Mouse (Mus musculus): ENCODE data around the gene Acvr1. TPM values are rescaled to one million over a fixed set of nuclear protein-coding genes. Genes with fewer than 3 reads are reported as not detected.

The Acvr1 gene
- polyA plus RNA-seq, 1 experiment from 2014 or later: 5.1 TPM

DNA sequence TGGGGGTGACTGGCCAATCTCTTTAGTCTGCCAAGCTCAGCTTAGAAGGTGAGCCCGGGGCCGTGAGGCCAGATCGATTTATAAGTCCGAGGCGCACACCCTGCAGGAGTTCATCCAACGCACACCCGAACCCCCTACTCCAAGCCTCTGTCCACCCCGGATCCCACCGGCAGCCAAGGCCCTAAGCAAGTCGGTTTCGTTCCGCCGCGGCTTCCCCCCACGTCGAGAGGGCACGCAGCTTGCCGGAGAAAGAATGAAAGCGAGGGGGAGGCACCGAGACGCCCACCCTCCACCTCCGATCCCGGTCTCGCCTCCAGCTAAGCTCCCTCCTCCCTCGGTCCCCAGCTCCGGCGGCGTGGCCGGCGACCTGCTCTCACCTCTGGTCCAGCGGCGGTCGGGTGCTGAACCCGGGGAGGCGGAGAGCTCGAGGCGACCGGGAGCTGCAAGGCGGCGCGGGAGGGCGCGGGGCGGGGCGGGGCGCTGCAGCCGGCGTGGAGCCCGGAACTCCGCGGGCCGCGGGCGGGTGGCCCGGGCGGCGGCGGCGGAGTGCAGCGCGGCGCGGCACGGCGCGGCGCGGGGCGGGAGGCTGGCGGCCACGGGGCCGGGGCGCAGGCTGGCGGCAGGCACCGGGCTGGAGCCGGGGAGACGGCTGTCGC is 419 bp downstream of the Acvr1 start:
- Histone ChIP-seq H3K4me3 (ENCODE audit: low read length) (peak overlapping the region; percentile 95), H3K4me1 (ENCODE audit: control insufficient read depth, insufficient read depth, low read depth, low read length) (peaks cover 30% of the 10 kb centered on the region), H3K27me3 (replicated peaks; ENCODE audit: control insufficient read depth, insufficient read depth, low read length) (no peaks in the 10 kb centered on the region), H3K9ac (ENCODE audit: low read depth, low read length) (peak overlapping the region; percentile 99), H3K4me2 (ENCODE audit: low read length) (peak overlapping the region; percentile 81), H3K36me3 (ENCODE audit: control insufficient read depth, insufficient read depth, low read length) (no peaks in the 10 kb centered on the region), H3K9me3 (ENCODE audit: control insufficient read depth, low read length) (no peaks in the 10 kb centered on the region), H3K27ac (ENCODE audit: low read depth, low read length) (peak overlapping the region; percentile 98)
- ATAC-seq: peak; percentile 67
- WGBS: under 1% methylated on average over 46 of the region's 78 CpGs

DNA sequence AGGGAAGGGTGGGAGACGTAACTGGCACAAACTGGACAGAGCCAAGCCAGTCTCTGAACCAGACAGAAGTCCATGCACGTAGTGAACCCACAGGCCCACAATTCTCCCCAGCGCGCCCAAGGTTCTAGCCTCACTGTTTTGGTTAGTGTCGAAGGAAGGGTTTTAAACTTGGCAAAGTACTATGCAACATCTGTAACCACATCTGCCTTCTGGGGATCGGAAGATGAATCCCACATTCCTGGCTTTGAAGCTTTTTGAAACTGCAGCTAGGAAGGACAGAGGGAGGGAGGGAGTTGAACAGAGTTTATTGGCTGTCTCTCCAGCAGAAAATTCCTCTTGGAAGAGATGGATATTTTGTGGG is 928 bp downstream of the Acvr1 start:
- H3K4me1 ChIP-seq (ENCODE audit: control insufficient read depth, insufficient read depth, low read depth, low read length): peaks cover 30% of the 10 kb centered on the region
- peak overlapping the region; percentile 99 for H3K9ac ChIP-seq (ENCODE audit: low read depth, low read length)
- 3% methylated on average over 6 of the region's 6 CpGs for WGBS
- no peaks in the 10 kb centered on the region for H3K27me3 ChIP-seq (replicated peaks; ENCODE audit: control insufficient read depth, insufficient read depth, low read length)
- no peaks in the 10 kb centered on the region for H3K9me3 ChIP-seq (ENCODE audit: control insufficient read depth, low read length)
- peak overlapping the region; percentile 98 for H3K27ac ChIP-seq (ENCODE audit: low read depth, low read length)
- peak overlapping the region; percentile 81 for H3K4me2 ChIP-seq (ENCODE audit: low read length)
- H3K36me3 ChIP-seq (ENCODE audit: control insufficient read depth, insufficient read depth, low read length): no peaks in the 10 kb centered on the region
- no peak for ATAC-seq
- H3K4me3 ChIP-seq (ENCODE audit: low read length): peak overlapping the region; percentile 95

DNA sequence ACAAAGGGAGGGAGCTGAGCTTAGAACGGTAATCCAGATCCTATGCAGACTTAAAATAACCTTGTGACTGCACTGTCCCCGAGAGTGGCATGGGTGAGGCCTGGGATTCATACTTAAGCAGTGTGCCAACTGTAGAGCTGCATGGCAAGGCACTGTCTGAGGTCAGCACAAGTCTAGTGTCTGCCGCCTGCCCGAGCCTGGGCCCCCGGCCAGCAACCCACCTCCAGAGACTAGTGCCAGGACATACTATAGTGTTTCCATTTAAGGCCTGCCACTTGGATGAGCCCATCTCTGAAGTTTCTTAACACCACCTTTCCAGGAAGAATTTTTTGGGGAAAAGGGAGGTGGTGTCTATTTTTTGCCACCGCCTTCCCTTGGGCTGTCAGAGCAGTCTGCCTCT is 1.7 kb downstream of the Acvr1 start:
- WGBS: 34% methylated on average over 6 of the region's 6 CpGs
- peak overlapping the region; percentile 81 for H3K4me2 ChIP-seq (ENCODE audit: low read length)
- peak overlapping the region; percentile 95 for H3K4me3 ChIP-seq (ENCODE audit: low read length)
- peaks cover 30% of the 10 kb centered on the region for H3K4me1 ChIP-seq (ENCODE audit: control insufficient read depth, insufficient read depth, low read depth, low read length)
- no peaks in the 10 kb centered on the region for H3K27me3 ChIP-seq (replicated peaks; ENCODE audit: control insufficient read depth, insufficient read depth, low read length)
- H3K9ac ChIP-seq (ENCODE audit: low read depth, low read length): peak overlapping the region; percentile 47; the same call in 1 of the 2 replicates
- H3K36me3 ChIP-seq (ENCODE audit: control insufficient read depth, insufficient read depth, low read length): no peaks in the 10 kb centered on the region
- no peak overlapping the region for H3K27ac ChIP-seq (ENCODE audit: low read depth, low read length)
- ATAC-seq: no peak
- H3K9me3 ChIP-seq (ENCODE audit: control insufficient read depth, low read length): no peaks in the 10 kb centered on the region

DNA sequence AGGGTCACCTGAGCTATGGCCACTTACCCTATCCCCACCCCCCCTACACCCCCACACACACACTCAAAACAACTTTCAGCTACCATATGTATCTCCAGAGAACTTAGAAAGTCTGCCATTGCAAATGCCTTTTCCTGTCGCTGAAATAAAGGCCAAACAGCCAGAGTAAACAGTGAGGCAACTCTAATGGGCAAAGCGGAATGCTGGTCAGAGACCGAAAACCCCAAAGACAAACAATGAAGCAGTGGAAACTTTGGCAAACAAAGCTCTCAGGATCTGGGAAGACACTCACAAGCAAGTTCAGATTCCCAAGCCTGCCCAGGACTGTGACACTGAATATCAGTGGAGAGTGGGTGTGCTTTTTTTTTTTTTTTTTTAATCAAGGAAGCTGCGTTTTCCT is 4.8 kb downstream of the Acvr1 start:
- WGBS: 73% methylated on average over 4 of the region's 4 CpGs
- no peak for ATAC-seq
- H3K9ac ChIP-seq (ENCODE audit: low read depth, low read length): no peak overlapping the region
- no peaks in the 10 kb centered on the region for H3K9me3 ChIP-seq (ENCODE audit: control insufficient read depth, low read length)
- H3K4me3 ChIP-seq (ENCODE audit: low read length): no peak overlapping the region
- H3K4me2 ChIP-seq (ENCODE audit: low read length): no peak overlapping the region
- H3K27ac ChIP-seq (ENCODE audit: low read depth, low read length): no peak overlapping the region
- H3K4me1 ChIP-seq (ENCODE audit: control insufficient read depth, insufficient read depth, low read depth, low read length): peaks cover 18% of the 10 kb centered on the region
- no peaks in the 10 kb centered on the region for H3K36me3 ChIP-seq (ENCODE audit: control insufficient read depth, insufficient read depth, low read length)
- H3K27me3 ChIP-seq (replicated peaks; ENCODE audit: control insufficient read depth, insufficient read depth, low read length): no peaks in the 10 kb centered on the region

DNA sequence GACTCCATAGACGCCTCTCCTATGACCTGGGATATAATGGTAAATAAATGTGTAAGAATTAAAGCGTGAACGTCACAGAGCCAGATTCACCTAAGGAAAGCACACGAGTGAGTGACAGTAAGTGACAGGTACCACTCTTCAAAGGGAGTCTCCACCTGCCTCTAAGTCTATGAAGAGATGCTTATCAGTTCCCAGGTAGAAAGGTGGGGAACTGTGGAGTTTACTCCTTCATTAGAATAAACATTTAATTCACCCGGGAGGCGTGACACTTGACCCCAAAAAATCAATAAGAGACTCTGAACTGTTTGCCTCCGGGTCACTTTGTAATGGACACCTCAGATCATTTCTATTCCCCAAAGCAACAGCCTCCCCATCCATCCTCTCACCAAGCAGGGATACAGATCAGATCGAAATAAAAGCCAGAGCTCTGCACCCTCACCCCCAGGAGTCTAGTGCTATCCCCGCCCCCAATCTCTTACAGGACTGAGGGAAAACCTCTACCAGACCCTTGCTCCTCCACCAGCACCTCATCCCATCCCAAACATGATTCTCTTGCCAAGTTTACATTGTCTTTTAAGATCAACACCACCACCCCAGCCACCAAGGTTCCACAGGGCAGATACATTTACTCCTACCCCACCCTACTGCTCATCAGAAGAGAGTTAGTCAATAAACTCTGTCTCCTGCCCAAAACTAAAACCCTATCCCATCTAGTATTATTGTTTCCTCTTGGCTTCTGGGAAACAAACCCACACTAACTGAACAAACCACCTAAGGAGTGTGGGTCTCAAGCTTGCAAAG is 9.7 kb downstream of the Acvr1 start:
- no peak overlapping the region for H3K4me3 ChIP-seq (ENCODE audit: low read length)
- no peak overlapping the region for H3K4me2 ChIP-seq (ENCODE audit: low read length)
- ATAC-seq: no peak
- H3K27ac ChIP-seq (ENCODE audit: low read depth, low read length): no peak overlapping the region
- H3K4me1 ChIP-seq (ENCODE audit: control insufficient read depth, insufficient read depth, low read depth, low read length): no peaks in the 10 kb centered on the region; the same call in 1 of the 2 replicates
- H3K9ac ChIP-seq (ENCODE audit: low read depth, low read length): no peak overlapping the region
- H3K36me3 ChIP-seq (ENCODE audit: control insufficient read depth, insufficient read depth, low read length): no peaks in the 10 kb centered on the region
- no peaks in the 10 kb centered on the region for H3K27me3 ChIP-seq (replicated peaks; ENCODE audit: control insufficient read depth, insufficient read depth, low read length)
- WGBS: 83% methylated on average over 9 of the region's 9 CpGs
- no peaks in the 10 kb centered on the region for H3K9me3 ChIP-seq (ENCODE audit: control insufficient read depth, low read length)

DNA sequence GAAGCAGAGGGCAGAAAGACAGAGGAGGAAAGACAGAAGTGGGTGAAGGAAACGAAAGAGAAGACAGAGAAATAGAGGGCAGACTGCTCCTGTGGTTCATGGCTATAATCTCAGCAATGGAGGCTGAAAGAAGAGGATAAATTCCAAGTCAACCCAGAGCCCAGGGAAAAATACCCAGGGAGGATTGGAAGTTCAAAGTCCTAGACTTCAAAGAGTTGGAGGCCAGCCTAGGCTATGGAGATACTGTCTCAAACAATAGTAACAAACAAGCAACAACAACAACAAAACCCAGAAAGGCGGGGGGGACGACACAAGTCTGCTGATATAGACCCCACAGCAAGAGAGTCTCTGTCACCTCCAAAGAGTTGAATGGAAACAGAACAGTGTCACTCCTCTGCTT is 14.7 kb downstream of the Acvr1 start:
- no peak for ATAC-seq
- H3K9ac ChIP-seq (ENCODE audit: low read depth, low read length): no peak overlapping the region
- H3K36me3 ChIP-seq (ENCODE audit: control insufficient read depth, insufficient read depth, low read length): no peaks in the 10 kb centered on the region
- H3K4me1 ChIP-seq (ENCODE audit: control insufficient read depth, insufficient read depth, low read depth, low read length): peaks cover 6% of the 10 kb centered on the region
- 33% methylated on average over 3 of the region's 3 CpGs for WGBS
- H3K4me3 ChIP-seq (ENCODE audit: low read length): no peak overlapping the region
- no peaks in the 10 kb centered on the region for H3K27me3 ChIP-seq (replicated peaks; ENCODE audit: control insufficient read depth, insufficient read depth, low read length)
- no peak overlapping the region for H3K4me2 ChIP-seq (ENCODE audit: low read length)
- H3K27ac ChIP-seq (ENCODE audit: low read depth, low read length): no peak overlapping the region
- H3K9me3 ChIP-seq (ENCODE audit: control insufficient read depth, low read length): no peaks in the 10 kb centered on the region

DNA sequence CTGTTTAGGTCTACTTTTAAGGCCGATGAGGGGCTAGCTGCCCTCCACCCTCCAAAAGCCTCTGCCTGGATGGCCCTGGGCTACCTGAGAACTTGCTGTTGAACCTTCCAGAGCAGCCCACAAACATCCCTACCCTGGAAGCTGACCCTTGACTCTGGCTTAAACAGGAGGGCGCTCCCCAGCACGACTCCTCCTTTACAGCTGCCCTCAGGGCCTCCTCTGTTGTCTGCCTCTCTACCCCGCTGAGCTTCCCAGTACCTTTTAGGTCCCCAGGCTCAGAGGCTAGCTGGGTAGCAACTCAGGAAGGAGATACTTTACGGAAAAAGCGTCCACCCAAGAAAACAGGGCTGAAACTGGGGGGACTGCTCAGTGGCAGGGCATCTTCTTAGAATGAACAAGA is 15.1 kb downstream of the Acvr1 start:
- ATAC-seq: no peak
- no peaks in the 10 kb centered on the region for H3K36me3 ChIP-seq (ENCODE audit: control insufficient read depth, insufficient read depth, low read length)
- WGBS: 28% methylated on average over 6 of the region's 6 CpGs

DNA sequence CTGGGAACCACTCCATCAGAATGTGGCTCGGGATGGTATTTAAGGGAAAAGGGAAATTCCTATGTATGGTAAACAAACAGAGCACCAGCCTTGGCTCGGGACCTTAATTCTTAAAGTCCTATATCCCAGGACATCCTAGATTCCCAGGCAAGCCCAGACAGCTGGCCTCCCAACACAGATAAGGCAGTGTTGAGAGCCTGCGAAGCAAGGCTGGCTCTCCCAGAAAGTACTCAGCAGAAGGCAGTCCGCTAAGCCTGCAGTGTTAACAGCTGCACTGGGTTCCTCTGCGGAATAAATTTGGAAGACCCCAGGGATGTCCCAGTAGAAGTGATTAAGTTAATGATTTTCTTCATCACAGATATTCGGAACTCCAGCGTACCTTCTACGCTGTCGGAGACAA is 16.5 kb downstream of the Acvr1 start:
- no peak overlapping the region for H3K27ac ChIP-seq (ENCODE audit: low read depth, low read length)
- no peak overlapping the region for H3K4me2 ChIP-seq (ENCODE audit: low read length)
- ATAC-seq: peak; percentile 54

More for the DNA sequence above, 15.1 kb downstream of the Acvr1 start:
- no peaks in the 10 kb centered on the region for H3K9me3 ChIP-seq (ENCODE audit: control insufficient read depth, low read length)
- no peak overlapping the region for H3K4me2 ChIP-seq (ENCODE audit: low read length)
- no peak overlapping the region for H3K9ac ChIP-seq (ENCODE audit: low read depth, low read length)
- H3K4me3 ChIP-seq (ENCODE audit: low read length): no peak overlapping the region
- no peak overlapping the region for H3K27ac ChIP-seq (ENCODE audit: low read depth, low read length)
- no peaks in the 10 kb centered on the region for H3K27me3 ChIP-seq (replicated peaks; ENCODE audit: control insufficient read depth, insufficient read depth, low read length)
- peaks cover 6% of the 10 kb centered on the region for H3K4me1 ChIP-seq (ENCODE audit: control insufficient read depth, insufficient read depth, low read depth, low read length)

DNA sequence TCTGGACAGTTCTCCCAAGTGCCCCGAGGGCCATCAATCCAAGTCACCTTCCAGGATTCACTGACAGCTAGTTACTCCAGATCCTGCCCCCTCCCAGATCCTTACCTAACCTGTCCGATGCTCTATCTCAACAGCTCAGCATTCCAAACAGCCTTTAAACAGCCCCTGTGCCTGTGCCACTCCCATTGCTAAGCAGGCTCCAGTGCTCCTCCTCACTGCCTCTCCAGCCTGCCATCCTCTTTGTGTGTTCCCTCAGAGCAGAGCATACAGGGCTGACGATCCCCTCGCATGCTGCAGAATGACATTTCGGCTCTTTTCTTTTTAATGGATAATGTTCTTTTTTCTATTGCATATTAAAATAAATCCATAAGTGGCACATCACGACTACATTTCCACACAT is 17.0 kb downstream of the Acvr1 start:
- H3K9ac ChIP-seq (ENCODE audit: low read depth, low read length): no peak overlapping the region
- H3K4me3 ChIP-seq (ENCODE audit: low read length): no peak overlapping the region
- no peak overlapping the region for H3K4me2 ChIP-seq (ENCODE audit: low read length)
- no peaks in the 10 kb centered on the region for H3K9me3 ChIP-seq (ENCODE audit: control insufficient read depth, low read length)
- no peak; the same call in 1 of the 2 replicates for ATAC-seq
- H3K27me3 ChIP-seq (replicated peaks; ENCODE audit: control insufficient read depth, insufficient read depth, low read length): no peaks in the 10 kb centered on the region
- H3K27ac ChIP-seq (ENCODE audit: low read depth, low read length): no peak overlapping the region
- WGBS: 53% methylated on average over 6 of the region's 6 CpGs
- H3K36me3 ChIP-seq (ENCODE audit: control insufficient read depth, insufficient read depth, low read length): no peaks in the 10 kb centered on the region
- H3K4me1 ChIP-seq (ENCODE audit: control insufficient read depth, insufficient read depth, low read depth, low read length): peaks cover 6% of the 10 kb centered on the region

More for the DNA sequence above, 16.5 kb downstream of the Acvr1 start:
- Histone ChIP-seq H3K9me3 (ENCODE audit: control insufficient read depth, low read length) (no peaks in the 10 kb centered on the region), H3K36me3 (ENCODE audit: control insufficient read depth, insufficient read depth, low read length) (no peaks in the 10 kb centered on the region), H3K9ac (ENCODE audit: low read depth, low read length) (no peak overlapping the region), H3K4me3 (ENCODE audit: low read length) (no peak overlapping the region), H3K27me3 (replicated peaks; ENCODE audit: control insufficient read depth, insufficient read depth, low read length) (no peaks in the 10 kb centered on the region), H3K4me1 (ENCODE audit: control insufficient read depth, insufficient read depth, low read depth, low read length) (peaks cover 6% of the 10 kb centered on the region)
- WGBS: 37% methylated on average over 9 of the region's 9 CpGs

Measured in hindbrain, embryonic 16.5 days (tissue).